Mouse (Mus musculus): ENCODE results near the gene Osbpl10.

GRCm38 (mm10) chr9:115214572-115215571 lies 236.5 kb downstream of the Osbpl10 start:
- TF ChIP-seq TAL1 (IDR thresholded peaks at IDR 0.05; ENCODE audit: low read length), result no peak
- TF ChIP-seq GATA1 (IDR thresholded peaks at IDR 0.05; ENCODE audit: low read length), result no peak

All from erythroblast, embryonic 14.5 days (primary cell).